Mouse (Mus musculus) erythroblast, adult 5-6 weeks (primary cell): ENCODE data around the gene Wdr1. TPM values are rescaled to one million over a fixed set of nuclear protein-coding genes. Genes with fewer than 3 reads are reported as not detected.

Experiments used
- ATAC-seq: replicated peaks from 2 replicates; pipeline ENCODE4 v1.8.0; 2016; ENCODE audit warnings: moderate number of reproducible peaks, mild to moderate bottlenecking, moderate TSS enrichment, inconsistent platforms; ENCODE audit not compliant: poor library complexity, low FRiP score, severe bottlenecking
- total RNA-seq, 2 experiments: library from RNA; stranded (forward) in 1 of 2; stranded (reverse) in 1 of 2; fragments of 150-400 nt in 1 of 2; fragments of 200-764, 138-1000 nt in 1 of 2; gene quantifications; 2 replicates each; pipeline versions ENCODE4 v1.2.3 to v1.2.4; 2015 to 2017; ENCODE audit warnings: low replicate concordance in 2 of 2

Gene Wdr1
- total RNA-seq, 2 experiments from 2014 or later = 55.7 to 75.8 TPM

GRCm38 (mm10) chr5:38547375-38547774 lies 15.6 kb downstream of the Wdr1 start:
- ATAC-seq = no peak

GRCm38 (mm10) chr5:38544423-38545415 lies 18.3 kb downstream of the Wdr1 start:
- no peak for ATAC-seq

- no peak for ATAC-seq
Measured at GRCm38 (mm10) chr5:38543496-38544217, 19.4 kb downstream of the Wdr1 start.

- no peak for ATAC-seq
Measured at GRCm38 (mm10) chr5:38541728-38542127, 21.3 kb downstream of the Wdr1 start.

GRCm38 (mm10) chr5:38540898-38541297 lies 22.1 kb downstream of the Wdr1 start:
- no peak for ATAC-seq

GRCm38 (mm10) chr5:38538508-38538907 lies 24.5 kb downstream of the Wdr1 start:
- ATAC-seq = no peak

- no peak for ATAC-seq
Measured at GRCm38 (mm10) chr5:38537845-38538244, 25.2 kb downstream of the Wdr1 start.

- ATAC-seq = no peak
Measured at GRCm38 (mm10) chr5:38536822-38537221, 26.2 kb downstream of the Wdr1 start.

GRCm38 (mm10) chr5:38532084-38532483 lies 30.9 kb downstream of the Wdr1 start:
- no peak for ATAC-seq

GRCm38 (mm10) chr5:38529724-38530428 lies 33.1 kb downstream of the Wdr1 start:
- no peak for ATAC-seq

- ATAC-seq = no peak
Measured at GRCm38 (mm10) chr5:38522977-38523376, 40.0 kb downstream of the Wdr1 start.

- no peak for ATAC-seq
Measured at GRCm38 (mm10) chr5:38520838-38521237, 42.2 kb downstream of the Wdr1 start.

GRCm38 (mm10) chr5:38516267-38516666 lies 46.8 kb downstream of the Wdr1 start:
- ATAC-seq = no peak

- no peak for ATAC-seq
Measured at GRCm38 (mm10) chr5:38512991-38513390, 50.0 kb downstream of the Wdr1 start.

- peak; percentile 62 for ATAC-seq
Measured at GRCm38 (mm10) chr5:38509568-38509967, 53.5 kb downstream of the Wdr1 start.

GRCm38 (mm10) chr5:38505435-38505765 lies 57.6 kb downstream of the Wdr1 start:
- no peak for ATAC-seq

GRCm38 (mm10) chr5:38504747-38505434 lies 58.1 kb downstream of the Wdr1 start:
- ATAC-seq = no peak

GRCm38 (mm10) chr5:38504116-38504515 lies 58.9 kb downstream of the Wdr1 start:
- no peak for ATAC-seq

GRCm38 (mm10) chr5:38502992-38503391 lies 60.0 kb downstream of the Wdr1 start, which contains the start of gene Slc2a9:
Gene Slc2a9, minus strand, starts transcription at chr5:38503143.
- ATAC-seq = no peak

- ATAC-seq = no peak
Measured at GRCm38 (mm10) chr5:38500043-38500442, 63.0 kb downstream of the Wdr1 start.
